In genomic region chr1:185203909-185204661, GRCm38 (mm10) we compare ENCODE assay signal across 8 mouse cellular contexts. TPM values are rescaled to one million over a fixed set of nuclear protein-coding genes. Genes with fewer than 3 reads are reported as not detected.
DNase-seq lines count a peak whose midpoint lies in the region; ATAC-seq lines count a peak whose summit lies in the region.

TSS of gene Rab3gap2 (plus strand) at chr1:185204117.

- peak within 1 kb of the TSS; percentile 95 for H3K4me3 ChIP-seq in hindbrain, embryonic 15.5 days

- H3K9me3 ChIP-seq in hindbrain, embryonic 15.5 days, result no peaks in the 10 kb centered on the region

- H3K27ac ChIP-seq in hindbrain, embryonic 15.5 days (replicated peaks), result peak within 1 kb of the TSS; percentile 84

- ATAC-seq in hindbrain, embryonic 15.5 days (ENCODE audit: low FRiP score, low read depth), result peak; percentile 94

- peak within 1 kb of the TSS; percentile 96 for H3K9ac ChIP-seq in hindbrain, embryonic 15.5 days

- H3K4me2 ChIP-seq in hindbrain, embryonic 15.5 days, result peak within 1 kb of the TSS; percentile 75

- DNase-seq in R1 (ENCODE audit: low read depth, low spot score), result peak; percentile 97
- DNase-seq in cerebellum, postnatal 25 days, result peak; percentile 99 to 100
- peak; percentile 98 to 99 for DNase-seq in frontal cortex, postnatal 36 days (ENCODE audit: low spot score in 2 of 2)
- DNase-seq in left cerebral cortex, adult 11 months (ENCODE audit: low spot score), result peak; percentile 97
- DNase-seq in lung, postnatal 4 days, result peak; percentile 99 to 100
- DNase-seq in retina, postnatal 7 days (ENCODE audit: low read depth, low spot score), result peak; percentile 96
- DNase-seq in urinary bladder, adult 2 months (ENCODE audit: low spot score), result peak; percentile 100

- WGBS in hindbrain, embryonic 15.5 days, result under 1% methylated on average over 57 of the region's 57 CpGs

- no peaks in the 10 kb centered on the region for H3K36me3 ChIP-seq in hindbrain, embryonic 15.5 days

- H3K4me1 ChIP-seq in hindbrain, embryonic 15.5 days (replicated peaks), result peaks cover 44% of the 10 kb centered on the region

- H3K27me3 ChIP-seq in hindbrain, embryonic 15.5 days, result no peaks in the 10 kb centered on the region

RNA-seq across cellular contexts. Expression of gene Rab3gap2, which starts in this region (rescaled TPM):
- polyA plus RNA-seq in hindbrain, embryonic 15.5 days (2015; fragmentation: Nextera tagmentation; extraction: Ambion mirVana), result 25.4 and 25.8 TPM in 2 replicates
- 24.9 and 26.7 TPM in 2 replicates for polyA plus RNA-seq in urinary bladder, adult 2 months (2012; rRNA removed)

Comparison
In these comparisons a context has a peak if more than half of its experiments do, and no peak if none do; other contexts are left out.
1. Peak in every context shown above with its lines: DNase-seq, ATAC-seq, H3K4me3 ChIP-seq and H3K27ac ChIP-seq.